Mouse (Mus musculus) stomach, postnatal 0 days (tissue): Measurements from ENCODE around the gene Apobec3. TPM values are rescaled to one million over a fixed set of nuclear protein-coding genes. Genes with fewer than 3 reads are reported as not detected.
"Not testable (repeated sequence)": the region's sequence is repeated elsewhere in the genome, so short reads cannot be mapped to it uniquely, and the experiment has no call there.

Experiments
- ATAC-seq: fragments of 200-750 bp; cut with Nextera tagmentation; 2 replicates; pipeline ENCODE4 v1.8.0; 2017; ENCODE audit not compliant: low FRiP score, low TSS enrichment
- DNase-seq: peaks from one replicate; pipeline ENCODE4 v3.0.0-alpha.2; 2016; ENCODE audit warnings: low spot score
- H3K27ac ChIP-seq: fragments of 300-500 bp; sonication (generic); replicated peaks from 2 replicates; pipeline ENCODE4 v1.5.1; 2014; ENCODE audit warnings: mild to moderate bottlenecking, control low read depth
- H3K27me3 ChIP-seq: fragments of 300-500 bp; sonication (generic); 2 replicates; pipeline ENCODE4 v1.6.1; 2014; ENCODE audit warnings: low read length; ENCODE audit not compliant: control insufficient read depth, insufficient read depth
- H3K36me3 ChIP-seq: fragments of 300-500 bp; sonication (generic); 2 replicates; pipeline ENCODE4 v1.6.1; 2014; ENCODE audit warnings: low read length, mixed read lengths; ENCODE audit not compliant: control insufficient read depth, insufficient read depth
- H3K4me1 ChIP-seq: fragments of 300-500 bp; sonication (generic); replicated peaks from 2 replicates; pipeline ENCODE4 v1.6.1; 2014; ENCODE audit warnings: antibody characterized with exemption; ENCODE audit not compliant: control insufficient read depth, insufficient read depth
- H3K4me2 ChIP-seq: fragments of 300-500 bp; sonication (generic); replicated peaks from 2 replicates; pipeline ENCODE4 v1.6.1; 2014; ENCODE audit warnings: low read depth, mild to moderate bottlenecking, control low read depth, moderate library complexity
- H3K4me3 ChIP-seq: fragments of 300-500 bp; sonication (generic); 2 replicates; pipeline ENCODE4 v1.5.1; 2014; ENCODE audit warnings: low read depth, low read length, control low read depth
- H3K9ac ChIP-seq: fragments of 300-500 bp; sonication (generic); 2 replicates; pipeline ENCODE4 v1.6.1; 2014; ENCODE audit warnings: mild to moderate bottlenecking, low read length, control low read depth, mixed read lengths
- H3K9me3 ChIP-seq: fragments of 300-500 bp; sonication (generic); 2 replicates; pipeline ENCODE4 v1.6.1; 2016; ENCODE audit warnings: low read length; ENCODE audit not compliant: control insufficient read depth
- CTCF ChIP-seq: IDR thresholded peaks from 2 replicates; pipeline ENCODE4 v1.5.1; 2016; ENCODE audit warnings: antibody characterized with exemption, low read depth, mild to moderate bottlenecking, moderate library complexity
- EP300 ChIP-seq: optimal IDR thresholded peaks from 2 replicates; pipeline ENCODE3; 2016; ENCODE audit warnings: antibody characterized with exemption
- WGBS: fragments of 180-500 bp; shearing (Covaris S2); extraction: QIAGEN DNeasy Blood & Tissue Kit; methylation state at CpG from one replicate; pipeline ENCODE4 v1.1.7; 2014; 5-methylcytosine and 5-hydroxymethylcytosine counted together
- polyA plus RNA-seq: library from polyadenylated mRNA; unstranded; fragments of >200 nt; fragmentation: Nextera tagmentation; extraction: Ambion mirVana; gene quantifications from 2 replicates; pipeline ENCODE4 v1.2.1, GENCODE M21; 2015

The Apobec3 gene
- polyA plus RNA-seq, 1 experiment from 2014 or later, result 18.5 TPM

GRCm38 (mm10) chr15:79898988-79899387 lies 7.5 kb downstream of the Apobec3 start:
- no peaks in the 10 kb centered on the region for H3K27me3 ChIP-seq
- H3K27ac ChIP-seq, result no peak overlapping the region
- no peak for ATAC-seq
- H3K4me3 ChIP-seq, result no peak overlapping the region
- WGBS, result 74% methylated on average over 5 of the region's 5 CpGs
- no peaks in the 10 kb centered on the region; the same call in 1 of the 2 replicates for H3K36me3 ChIP-seq
- TF ChIP-seq EP300 (no peak), CTCF (no peak)
- H3K9ac ChIP-seq, result no peak overlapping the region
- no peak overlapping the region for H3K4me2 ChIP-seq
- H3K9me3 ChIP-seq, result no peaks in the 10 kb centered on the region
- H3K4me1 ChIP-seq, result 0 out of 2 replicates have a peak, but pooled peaks cover 2% of the 10 kb centered on the region
- no peak for DNase-seq

GRCm38 (mm10) chr15:79899828-79900510 lies 8.5 kb downstream of the Apobec3 start:
- DNase-seq, result no peak
- WGBS, result 66% methylated on average over 6 of the region's 6 CpGs

DNA sequence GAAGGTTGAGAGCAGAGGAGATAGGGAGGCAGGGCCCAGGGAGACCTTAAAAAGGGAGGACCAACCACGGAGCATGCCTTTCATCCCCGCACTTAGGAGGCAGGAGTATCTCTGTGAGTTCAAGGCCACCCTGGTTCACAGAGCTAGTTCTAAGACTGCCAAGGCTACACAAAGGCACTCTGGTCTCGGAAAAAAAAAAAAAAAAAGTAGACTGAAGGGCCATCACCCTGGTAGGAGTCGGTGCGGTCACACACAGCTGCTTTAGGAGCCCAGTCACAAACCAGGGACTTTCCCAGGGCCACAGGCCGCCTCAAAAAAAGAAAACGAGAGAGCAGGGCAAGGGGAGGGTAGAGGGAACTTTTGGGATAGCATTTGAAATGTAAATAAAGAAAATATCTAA lies 9.3 kb downstream of the Apobec3 start:
- no peak for ATAC-seq
- H3K27ac ChIP-seq, result peak overlapping the region; percentile 78
- WGBS, result 62% methylated on average over 7 of the region's 7 CpGs
- H3K36me3 ChIP-seq, result no peaks in the 10 kb centered on the region; the same call in 1 of the 2 replicates
- H3K9me3 ChIP-seq, result no peaks in the 10 kb centered on the region
- H3K4me3 ChIP-seq, result no peak overlapping the region
- DNase-seq, result no peak
- H3K4me1 ChIP-seq, result 0 out of 2 replicates have a peak, but pooled peaks cover 2% of the 10 kb centered on the region
- TF ChIP-seq EP300 (no peak), CTCF (no peak)
- no peak overlapping the region for H3K4me2 ChIP-seq
- H3K9ac ChIP-seq, result no peak overlapping the region
- no peaks in the 10 kb centered on the region for H3K27me3 ChIP-seq

More at GRCm38 (mm10) chr15:79899828-79900510, 8.5 kb downstream of the Apobec3 start:
- Histone ChIP-seq H3K36me3 (no peaks in the 10 kb centered on the region; the same call in 1 of the 2 replicates), H3K27ac (peak overlapping the region; percentile 78), H3K9me3 (no peaks in the 10 kb centered on the region), H3K4me3 (no peak overlapping the region), H3K4me2 (no peak overlapping the region), H3K9ac (no peak overlapping the region), H3K4me1 (0 out of 2 replicates have a peak, but pooled peaks cover 2% of the 10 kb centered on the region), H3K27me3 (no peaks in the 10 kb centered on the region)
- ATAC-seq, result 0 out of 2 replicates have a peak, but pooled peaks have one; percentile 21
- TF ChIP-seq CTCF, result no peak
- no peak for TF ChIP-seq EP300

DNA sequence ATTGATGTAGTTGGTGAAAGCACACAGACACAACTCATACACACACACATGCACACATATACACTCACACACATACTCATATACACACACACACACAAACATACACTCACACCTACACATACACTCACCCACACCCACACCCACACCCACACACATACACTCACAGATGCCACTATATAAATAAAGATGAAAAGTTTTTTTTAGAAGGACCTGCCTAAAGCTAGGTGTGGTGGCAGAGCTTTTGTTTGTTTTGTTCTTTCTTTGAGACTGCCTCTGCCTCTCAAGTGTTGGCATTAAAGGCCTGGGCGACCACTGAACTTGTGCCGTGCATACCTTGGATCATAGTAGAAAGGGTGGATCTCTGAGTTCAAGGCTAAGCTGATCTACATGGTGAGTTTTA lies 9.9 kb downstream of the Apobec3 start:
- WGBS, result 61% methylated on average over 2 of the region's 2 CpGs
- H3K4me2 ChIP-seq, result no peak overlapping the region
- H3K4me1 ChIP-seq, result 0 out of 2 replicates have a peak, but pooled peaks cover 2% of the 10 kb centered on the region
- H3K27me3 ChIP-seq, result no peaks in the 10 kb centered on the region
- DNase-seq (no peak), ATAC-seq (no peak)
- TF ChIP-seq CTCF (no peak), EP300 (no peak)
- no peak overlapping the region for H3K9ac ChIP-seq
- 0 out of 2 replicates have a peak overlapping the region, but pooled peaks have one; percentile 78 for H3K27ac ChIP-seq
- no peak overlapping the region for H3K4me3 ChIP-seq
- H3K36me3 ChIP-seq, result peaks cover under 1% of the 10 kb centered on the region; the same call in 1 of the 2 replicates
- H3K9me3 ChIP-seq, result no peaks in the 10 kb centered on the region

- 87% methylated on average over 8 of the region's 8 CpGs for WGBS
Measured at GRCm38 (mm10) chr15:79903081-79903480, 11.6 kb downstream of the Apobec3 start.

GRCm38 (mm10) chr15:79903963-79904362 lies 12.5 kb downstream of the Apobec3 start:
- ATAC-seq (no peak), DNase-seq (no peak)
- H3K27ac ChIP-seq, result peak overlapping the region; percentile 35; the same call in 1 of the 2 replicates
- H3K4me1 ChIP-seq, result 0 out of 2 replicates have a peak, but pooled peaks cover 2% of the 10 kb centered on the region
- no peak overlapping the region for H3K9ac ChIP-seq
- no peak for TF ChIP-seq CTCF
- no peak for TF ChIP-seq EP300
- no peak overlapping the region for H3K4me2 ChIP-seq
- no peak overlapping the region for H3K4me3 ChIP-seq
- H3K36me3 ChIP-seq, result 0 out of 2 replicates have a peak, but pooled peaks cover 2% of the 10 kb centered on the region
- H3K9me3 ChIP-seq, result no peaks in the 10 kb centered on the region
- H3K27me3 ChIP-seq, result no peaks in the 10 kb centered on the region

More at GRCm38 (mm10) chr15:79903081-79903480, 11.6 kb downstream of the Apobec3 start:
- not testable (repeated sequence) for H3K36me3 ChIP-seq, H3K27ac ChIP-seq, DNase-seq, ATAC-seq, H3K9ac ChIP-seq, H3K9me3 ChIP-seq, H3K4me2 ChIP-seq, H3K4me1 ChIP-seq, H3K4me3 ChIP-seq, H3K27me3 ChIP-seq

GRCm38 (mm10) chr15:79904678-79905077 lies 13.2 kb downstream of the Apobec3 start:
- not testable (repeated sequence) for H3K4me1 ChIP-seq, H3K36me3 ChIP-seq, H3K4me2 ChIP-seq, DNase-seq, H3K27ac ChIP-seq, H3K4me3 ChIP-seq, ATAC-seq, H3K9me3 ChIP-seq, H3K9ac ChIP-seq, H3K27me3 ChIP-seq
- 69% methylated on average over 11 of the region's 11 CpGs for WGBS
